Mouse (Mus musculus): Measurements from ENCODE around the gene Traf1. TPM values are rescaled to one million over a fixed set of nuclear protein-coding genes. Genes with fewer than 3 reads are reported as not detected.

Gene Traf1
- polyA plus RNA-seq, 1 experiment from 2014 or later = 30.3 TPM

- no peaks in the 10 kb centered on the region for H3K9me3 ChIP-seq (ENCODE audit: low read length)
- WGBS = 91% methylated on average over 4 of the region's 4 CpGs
- H3K9ac ChIP-seq (replicated peaks; ENCODE audit: low read length) = no peak overlapping the region
- H3K27me3 ChIP-seq (ENCODE audit: insufficient read depth, low read length) = no peaks in the 10 kb centered on the region; the same call in 1 of the 2 replicates
- H3K36me3 ChIP-seq (ENCODE audit: insufficient read depth, low read length) = 0 out of 2 replicates have a peak, but pooled peaks cover 4% of the 10 kb centered on the region
- H3K4me3 ChIP-seq (ENCODE audit: low read length) = no peak overlapping the region
- H3K4me1 ChIP-seq (ENCODE audit: insufficient read depth, low read length) = peaks cover 15% of the 10 kb centered on the region
- H3K4me2 ChIP-seq (replicated peaks; ENCODE audit: low read depth, low read length) = no peak overlapping the region
- no peak overlapping the region for H3K27ac ChIP-seq (ENCODE audit: low read length)
- no peak for ATAC-seq (ENCODE audit: low FRiP score, low TSS enrichment)
These were observed 51.9 kb downstream of the Traf1 start for GRCm38 (mm10) chr2:34909719-34910118.

GRCm38 (mm10) chr2:34906861-34907604 is 54.5 kb downstream of the Traf1 start:
- Histone ChIP-seq H3K36me3 (ENCODE audit: insufficient read depth, low read length) (peaks cover 10% of the 10 kb centered on the region; the same call in 1 of the 2 replicates), H3K27ac (ENCODE audit: low read length) (no peak overlapping the region), H3K9ac (replicated peaks; ENCODE audit: low read length) (no peak overlapping the region), H3K4me3 (ENCODE audit: low read length) (no peak overlapping the region), H3K9me3 (ENCODE audit: low read length) (no peaks in the 10 kb centered on the region), H3K27me3 (ENCODE audit: insufficient read depth, low read length) (no peaks in the 10 kb centered on the region; the same call in 1 of the 2 replicates), H3K4me2 (replicated peaks; ENCODE audit: low read depth, low read length) (no peak overlapping the region), H3K4me1 (ENCODE audit: insufficient read depth, low read length) (peaks cover 3% of the 10 kb centered on the region; the same call in 1 of the 2 replicates)
- ATAC-seq (ENCODE audit: low FRiP score, low TSS enrichment) = no peak
- WGBS = 44% methylated on average over 12 of the region's 12 CpGs

GRCm38 (mm10) chr2:34906426-34906825 is 55.1 kb downstream of the Traf1 start:
- Histone ChIP-seq H3K4me1 (ENCODE audit: insufficient read depth, low read length) (peaks cover 3% of the 10 kb centered on the region; the same call in 1 of the 2 replicates), H3K9me3 (ENCODE audit: low read length) (no peaks in the 10 kb centered on the region), H3K27ac (ENCODE audit: low read length) (no peak overlapping the region), H3K4me2 (replicated peaks; ENCODE audit: low read depth, low read length) (no peak overlapping the region), H3K36me3 (ENCODE audit: insufficient read depth, low read length) (peaks cover 13% of the 10 kb centered on the region; the same call in 1 of the 2 replicates), H3K9ac (replicated peaks; ENCODE audit: low read length) (no peak overlapping the region), H3K27me3 (ENCODE audit: insufficient read depth, low read length) (no peaks in the 10 kb centered on the region), H3K4me3 (ENCODE audit: low read length) (no peak overlapping the region)
- 63% methylated on average over 6 of the region's 6 CpGs for WGBS
- ATAC-seq (ENCODE audit: low FRiP score, low TSS enrichment) = no peak

GRCm38 (mm10) chr2:34904849-34905542 is 56.6 kb downstream of the Traf1 start:
- Histone ChIP-seq H3K4me3 (ENCODE audit: low read length) (peak overlapping the region; percentile 36), H3K9me3 (ENCODE audit: low read length) (no peaks in the 10 kb centered on the region), H3K9ac (replicated peaks; ENCODE audit: low read length) (peak overlapping the region; percentile 49), H3K27me3 (ENCODE audit: insufficient read depth, low read length) (no peaks in the 10 kb centered on the region), H3K27ac (ENCODE audit: low read length) (0 out of 2 replicates have a peak overlapping the region, but pooled peaks have one; percentile 9), H3K36me3 (ENCODE audit: insufficient read depth, low read length) (peaks cover 13% of the 10 kb centered on the region; the same call in 1 of the 2 replicates), H3K4me1 (ENCODE audit: insufficient read depth, low read length) (peaks cover 3% of the 10 kb centered on the region; the same call in 1 of the 2 replicates), H3K4me2 (replicated peaks; ENCODE audit: low read depth, low read length) (peak overlapping the region; percentile 61)
- peak; percentile 96 for ATAC-seq (ENCODE audit: low FRiP score, low TSS enrichment)
- WGBS = 1% methylated on average over 34 of the region's 34 CpGs

GRCm38 (mm10) chr2:34903652-34904405 is 57.7 kb downstream of the Traf1 start:
- H3K4me2 ChIP-seq (replicated peaks; ENCODE audit: low read depth, low read length) = no peak overlapping the region
- H3K4me3 ChIP-seq (ENCODE audit: low read length) = no peak overlapping the region
- H3K9ac ChIP-seq (replicated peaks; ENCODE audit: low read length) = no peak overlapping the region
- 73% methylated on average over 4 of the region's 4 CpGs for WGBS
- ATAC-seq (ENCODE audit: low FRiP score, low TSS enrichment) = no peak
- H3K9me3 ChIP-seq (ENCODE audit: low read length) = no peaks in the 10 kb centered on the region
- H3K27ac ChIP-seq (ENCODE audit: low read length) = no peak overlapping the region
- peaks cover 11% of the 10 kb centered on the region; the same call in 1 of the 2 replicates for H3K36me3 ChIP-seq (ENCODE audit: insufficient read depth, low read length)
- peaks cover 3% of the 10 kb centered on the region; the same call in 1 of the 2 replicates for H3K4me1 ChIP-seq (ENCODE audit: insufficient read depth, low read length)
- H3K27me3 ChIP-seq (ENCODE audit: insufficient read depth, low read length) = no peaks in the 10 kb centered on the region

- ATAC-seq (ENCODE audit: low FRiP score, low TSS enrichment) = no peak
- Histone ChIP-seq H3K36me3 (ENCODE audit: insufficient read depth, low read length) (peaks cover 14% of the 10 kb centered on the region; the same call in 1 of the 2 replicates), H3K9me3 (ENCODE audit: low read length) (no peaks in the 10 kb centered on the region), H3K4me2 (replicated peaks; ENCODE audit: low read depth, low read length) (no peak overlapping the region), H3K4me1 (ENCODE audit: insufficient read depth, low read length) (peaks cover 3% of the 10 kb centered on the region; the same call in 1 of the 2 replicates), H3K4me3 (ENCODE audit: low read length) (no peak overlapping the region), H3K27ac (ENCODE audit: low read length) (no peak overlapping the region), H3K27me3 (ENCODE audit: insufficient read depth, low read length) (no peaks in the 10 kb centered on the region), H3K9ac (replicated peaks; ENCODE audit: low read length) (no peak overlapping the region)
- 87% methylated on average over 7 of the region's 7 CpGs for WGBS
These were observed 58.4 kb downstream of the Traf1 start for GRCm38 (mm10) chr2:34903191-34903590.

- H3K9ac ChIP-seq (replicated peaks; ENCODE audit: low read length) = no peak overlapping the region
- no peak overlapping the region for H3K27ac ChIP-seq (ENCODE audit: low read length)
- H3K9me3 ChIP-seq (ENCODE audit: low read length) = no peaks in the 10 kb centered on the region
- no peak overlapping the region for H3K4me3 ChIP-seq (ENCODE audit: low read length)
- no peaks in the 10 kb centered on the region for H3K27me3 ChIP-seq (ENCODE audit: insufficient read depth, low read length)
- no peak for ATAC-seq (ENCODE audit: low FRiP score, low TSS enrichment)
- 86% methylated on average over 6 of the region's 6 CpGs for WGBS
- peaks cover 3% of the 10 kb centered on the region for H3K4me1 ChIP-seq (ENCODE audit: insufficient read depth, low read length)
- H3K36me3 ChIP-seq (ENCODE audit: insufficient read depth, low read length) = peaks cover 14% of the 10 kb centered on the region; the same call in 1 of the 2 replicates
- no peak overlapping the region for H3K4me2 ChIP-seq (replicated peaks; ENCODE audit: low read depth, low read length)
These were observed 58.8 kb downstream of the Traf1 start for GRCm38 (mm10) chr2:34902731-34903130.

GRCm38 (mm10) chr2:34901726-34902125 is 59.8 kb downstream of the Traf1 start:
- Histone ChIP-seq H3K9ac (replicated peaks; ENCODE audit: low read length) (no peak overlapping the region), H3K27me3 (ENCODE audit: insufficient read depth, low read length) (no peaks in the 10 kb centered on the region), H3K27ac (ENCODE audit: low read length) (no peak overlapping the region), H3K4me1 (ENCODE audit: insufficient read depth, low read length) (peaks cover 5% of the 10 kb centered on the region), H3K4me3 (ENCODE audit: low read length) (no peak overlapping the region), H3K36me3 (ENCODE audit: insufficient read depth, low read length) (peaks cover 15% of the 10 kb centered on the region; the same call in 1 of the 2 replicates), H3K9me3 (ENCODE audit: low read length) (no peaks in the 10 kb centered on the region), H3K4me2 (replicated peaks; ENCODE audit: low read depth, low read length) (no peak overlapping the region)
- no peak for ATAC-seq (ENCODE audit: low FRiP score, low TSS enrichment)
- 80% methylated on average over 4 of the region's 4 CpGs for WGBS

- no peak overlapping the region for H3K4me2 ChIP-seq (replicated peaks; ENCODE audit: low read depth, low read length)
- H3K9ac ChIP-seq (replicated peaks; ENCODE audit: low read length) = no peak overlapping the region
- H3K27ac ChIP-seq (ENCODE audit: low read length) = no peak overlapping the region
- no peak overlapping the region for H3K4me3 ChIP-seq (ENCODE audit: low read length)
- WGBS = 95% methylated on average over 1 of the region's 1 CpGs
- ATAC-seq (ENCODE audit: low FRiP score, low TSS enrichment) = no peak
- H3K4me1 ChIP-seq (ENCODE audit: insufficient read depth, low read length) = peaks cover 5% of the 10 kb centered on the region
- H3K27me3 ChIP-seq (ENCODE audit: insufficient read depth, low read length) = no peaks in the 10 kb centered on the region
- no peaks in the 10 kb centered on the region for H3K9me3 ChIP-seq (ENCODE audit: low read length)
- H3K36me3 ChIP-seq (ENCODE audit: insufficient read depth, low read length) = peaks cover 19% of the 10 kb centered on the region; the same call in 1 of the 2 replicates
These were observed 61.2 kb downstream of the Traf1 start for GRCm38 (mm10) chr2:34900412-34900811.
